Mouse (Mus musculus): ENCODE data around the gene Ppp1r11. TPM values are rescaled to one million over a fixed set of nuclear protein-coding genes. Genes with fewer than 3 reads are reported as not detected.

Gene Ppp1r11
- polyA plus RNA-seq, 1 experiment from 2014 or later: 142 TPM

Other genes starting within 250 kb of the Ppp1r11 start
- gene H2-M10.5, start 178.8 kb downstream of the Ppp1r11 start, polyA plus RNA-seq (2014; fragmentation: Nextera tagmentation; extraction: Ambion mirVana): not detected in 2 replicates
- gene H2-M10.6, start 139.6 kb downstream of the Ppp1r11 start, polyA plus RNA-seq (2014; fragmentation: Nextera tagmentation; extraction: Ambion mirVana): not detected in 2 replicates
- gene Trim26, start 114.6 kb downstream of the Ppp1r11 start, polyA plus RNA-seq (2014; fragmentation: Nextera tagmentation; extraction: Ambion mirVana): 30.9 and 31.7 TPM in 2 replicates
- 0.20 and 0.35 TPM in 2 replicates for gene Trim15, start 84.5 kb downstream of the Ppp1r11 start, polyA plus RNA-seq (2014; fragmentation: Nextera tagmentation; extraction: Ambion mirVana)
- 7.4 and 8.4 TPM in 2 replicates for gene Trim10, start 82.2 kb downstream of the Ppp1r11 start, polyA plus RNA-seq (2014; fragmentation: Nextera tagmentation; extraction: Ambion mirVana)
- gene Trim40, start 61.6 kb downstream of the Ppp1r11 start, polyA plus RNA-seq (2014; fragmentation: Nextera tagmentation; extraction: Ambion mirVana): not detected in 2 replicates
- not detected in 2 replicates for gene Trim31, start 53.6 kb downstream of the Ppp1r11 start, polyA plus RNA-seq (2014; fragmentation: Nextera tagmentation; extraction: Ambion mirVana)
- gene Rnf39, start 8.8 kb downstream of the Ppp1r11 start, polyA plus RNA-seq (2014; fragmentation: Nextera tagmentation; extraction: Ambion mirVana): 0.33 and 0.44 TPM in 2 replicates
- gene Znrd1, start 6.8 kb upstream of the Ppp1r11 start, polyA plus RNA-seq (2014; fragmentation: Nextera tagmentation; extraction: Ambion mirVana): 83.2 and 86.6 TPM in 2 replicates
- 10.2 and 10.5 TPM in 2 replicates for gene Znrd1as, start 6.9 kb upstream of the Ppp1r11 start, polyA plus RNA-seq (2014; fragmentation: Nextera tagmentation; extraction: Ambion mirVana)
- not detected in 2 replicates for gene 2410137M14Rik, start 29.5 kb upstream of the Ppp1r11 start, polyA plus RNA-seq (2014; fragmentation: Nextera tagmentation; extraction: Ambion mirVana)
- 0.73 and 1.1 TPM in 2 replicates for gene H2-M5, start 37.8 kb upstream of the Ppp1r11 start, polyA plus RNA-seq (2014; fragmentation: Nextera tagmentation; extraction: Ambion mirVana)
- 130 and 142 TPM in 2 replicates for gene Zfp57, start 49.4 kb upstream of the Ppp1r11 start, polyA plus RNA-seq (2014; fragmentation: Nextera tagmentation; extraction: Ambion mirVana)
- gene Mog, start 71.7 kb upstream of the Ppp1r11 start, polyA plus RNA-seq (2014; fragmentation: Nextera tagmentation; extraction: Ambion mirVana): 0.39 TPM in 1 of 2 replicates, not detected in the other
- gene Gabbr1, start 94.2 kb upstream of the Ppp1r11 start, polyA plus RNA-seq (2014; fragmentation: Nextera tagmentation; extraction: Ambion mirVana): 19.7 and 21.8 TPM in 2 replicates
- gene Olfr90, start 136.8 kb upstream of the Ppp1r11 start, polyA plus RNA-seq (2014; fragmentation: Nextera tagmentation; extraction: Ambion mirVana): not detected in 2 replicates
- gene Olfr91, start 146.5 kb upstream of the Ppp1r11 start, polyA plus RNA-seq (2014; fragmentation: Nextera tagmentation; extraction: Ambion mirVana): 0.13 TPM in 2 replicates
- not detected in 2 replicates for gene Olfr92, start 168.3 kb upstream of the Ppp1r11 start, polyA plus RNA-seq (2014; fragmentation: Nextera tagmentation; extraction: Ambion mirVana)
- not detected in 2 replicates for gene Olfr93, start 209.8 kb upstream of the Ppp1r11 start, polyA plus RNA-seq (2014; fragmentation: Nextera tagmentation; extraction: Ambion mirVana)
- gene Ubd, start 242.2 kb upstream of the Ppp1r11 start, polyA plus RNA-seq (2014; fragmentation: Nextera tagmentation; extraction: Ambion mirVana): not detected in 2 replicates
- gene Olfr94, start 249.3 kb upstream of the Ppp1r11 start, polyA plus RNA-seq (2014; fragmentation: Nextera tagmentation; extraction: Ambion mirVana): not detected in 2 replicates

Measured in forebrain, embryonic 11.5 days (tissue).